Mouse (Mus musculus) bone marrow, adult 2 months (tissue): ENCODE measurements around the gene Son.

Experiments used
- CTCF ChIP-seq: fragments of 200-500 bp; IDR thresholded peaks from 2 replicates; pipeline ENCODE4 v1.5.1; 2011; ENCODE audit warnings: low read length, control low read depth; ENCODE audit not compliant: control insufficient read depth, insufficient read depth
- POLR2A ChIP-seq: fragments of 200-500 bp; IDR thresholded peaks from 2 replicates; pipeline ENCODE4 v1.6.1; 2011; ENCODE audit warnings: low read depth, mild to moderate bottlenecking, control low read depth, low read length, borderline replicate concordance; ENCODE audit not compliant: control insufficient read depth

DNA sequence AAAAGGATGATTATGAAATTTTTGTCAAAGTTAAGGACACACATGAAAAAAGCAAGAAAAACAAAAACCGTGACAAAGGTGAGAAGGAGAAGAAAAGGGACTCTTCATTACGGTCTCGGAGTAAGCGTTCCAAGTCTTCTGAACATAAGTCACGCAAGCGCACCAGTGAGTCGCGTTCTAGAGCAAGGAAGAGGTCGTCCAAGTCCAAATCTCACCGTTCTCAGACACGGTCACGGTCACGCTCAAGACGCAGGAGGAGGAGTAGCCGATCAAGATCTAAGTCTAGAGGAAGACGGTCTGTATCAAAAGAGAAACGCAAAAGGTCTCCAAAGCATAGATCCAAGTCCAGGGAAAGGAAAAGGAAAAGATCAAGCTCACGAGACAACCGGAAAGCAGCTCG is 12.5 kb downstream of the Son start:
- TF ChIP-seq POLR2A (no peak), CTCF (no peak)
